Mouse (Mus musculus): ENCODE measurements at regions not wholly inside any gene's neighbourhood (a gene's known extent, or its start where the extent isn't known, plus 50 kb on each side); places are given as distances from the start of the nearest gene placed in this dataset.
"Not testable (repeated sequence)": the region's sequence is repeated elsewhere in the genome, so short reads cannot be mapped to it uniquely, and the experiment has no call there.

DNA sequence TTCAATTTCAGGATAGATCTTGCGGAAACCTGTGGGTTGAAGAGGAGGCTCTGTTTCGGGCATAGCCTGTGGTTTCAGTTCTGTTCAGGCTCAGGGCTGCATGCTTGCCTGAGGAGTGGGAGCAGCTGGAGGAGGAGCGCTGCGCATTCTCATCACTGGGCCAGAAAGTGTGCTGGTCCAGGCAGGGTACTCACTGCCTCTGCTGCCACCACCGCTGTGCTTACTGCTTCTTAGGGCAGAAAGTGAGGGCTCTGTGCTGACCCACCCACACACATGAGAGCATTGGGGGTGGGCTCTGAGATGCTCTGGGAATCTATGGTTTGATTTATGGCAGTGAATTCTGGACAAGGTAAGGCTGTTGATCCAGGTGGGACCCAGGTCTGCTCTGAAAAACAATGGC lies 109.1 kb upstream of the Obox2 start:
- in situ Hi-C loops (cut with MboI, MseI), result loop anchor here (5.0 to 25.0 kb wide), 2 partner anchors 92 to 497 kb away; no protein-coding TSS in a partner anchor

DNA sequence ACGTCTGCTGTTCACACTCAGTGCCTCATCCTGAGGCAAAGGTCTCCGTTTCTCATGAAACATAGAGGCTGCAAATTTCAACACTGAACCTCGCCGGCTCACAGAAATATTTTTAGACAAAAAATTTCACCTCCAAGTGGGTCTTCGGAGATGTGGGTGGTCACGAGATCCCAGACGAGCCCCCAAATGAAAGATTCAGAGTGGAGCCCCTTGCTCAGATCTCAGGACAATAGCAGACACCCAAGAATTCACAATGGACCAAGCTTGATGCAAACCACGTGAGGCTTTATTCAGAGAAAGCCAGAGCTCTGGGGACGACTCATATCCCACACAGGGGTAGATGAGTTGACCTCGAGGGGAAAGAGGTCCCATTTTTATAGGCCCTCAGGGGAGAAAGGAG lies 108.4 kb upstream of the Obox2 start:
- in situ Hi-C loops (cut with MboI, MseI), result loop anchor here (5.0 to 25.0 kb wide), 3 partner anchors 45 to 162 kb away; no protein-coding TSS in a partner anchor

DNA sequence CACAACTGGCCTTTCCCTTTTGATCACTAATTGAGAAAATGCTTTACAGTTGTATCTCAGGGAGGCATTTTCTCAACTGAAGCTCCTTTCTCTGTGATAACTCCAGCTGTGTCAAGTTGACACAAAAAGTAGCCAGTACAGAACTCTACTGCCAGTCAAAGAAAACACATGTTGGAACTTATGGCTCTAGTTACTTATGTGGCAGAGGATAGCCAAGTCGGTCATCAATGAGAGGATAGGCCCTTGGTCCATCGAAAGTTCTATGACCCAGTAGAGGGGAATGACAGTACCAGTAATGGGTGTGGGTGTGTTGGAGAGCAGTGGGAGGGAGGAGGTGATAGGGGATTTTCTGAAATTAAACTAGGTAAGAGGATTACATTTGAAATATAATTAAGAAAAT lies 100.7 kb upstream of the Obox2 start:
- in situ Hi-C loops (cut with MboI, MseI), result loop anchor here (10.0 to 25.0 kb wide), 2 partner anchors 53 to 100 kb away; no protein-coding TSS in a partner anchor

DNA sequence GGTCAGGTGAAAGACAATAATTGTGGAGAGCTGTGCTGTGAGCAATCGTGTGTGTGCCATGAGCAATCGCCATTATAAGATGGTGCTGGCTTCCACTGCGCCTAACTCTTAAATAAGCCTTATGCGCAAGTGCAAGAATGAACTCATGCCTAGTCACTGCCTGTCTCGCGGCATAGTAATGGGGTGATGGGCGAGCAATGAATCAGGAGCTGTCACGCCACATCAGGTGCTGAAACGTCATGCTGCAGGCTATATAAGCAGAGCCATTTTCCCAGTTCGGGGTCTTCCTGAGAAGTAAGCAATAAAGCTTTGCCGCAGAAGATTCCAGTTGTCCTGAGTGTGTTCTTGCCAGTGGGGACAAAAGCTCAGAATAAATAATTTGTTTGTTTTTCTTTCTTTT lies 59.0 kb upstream of the Obox2 start:
- in situ Hi-C loops (cut with MboI, MseI), result not testable (repeated sequence)

All from T-helper 2 cell (primary cell).